Mouse (Mus musculus): ENCODE data around the gene Rapgef3. TPM values are rescaled to one million over a fixed set of nuclear protein-coding genes. Genes with fewer than 3 reads are reported as not detected.

The Rapgef3 gene
- polyA plus RNA-seq, 1 experiment, result not detected

DNA sequence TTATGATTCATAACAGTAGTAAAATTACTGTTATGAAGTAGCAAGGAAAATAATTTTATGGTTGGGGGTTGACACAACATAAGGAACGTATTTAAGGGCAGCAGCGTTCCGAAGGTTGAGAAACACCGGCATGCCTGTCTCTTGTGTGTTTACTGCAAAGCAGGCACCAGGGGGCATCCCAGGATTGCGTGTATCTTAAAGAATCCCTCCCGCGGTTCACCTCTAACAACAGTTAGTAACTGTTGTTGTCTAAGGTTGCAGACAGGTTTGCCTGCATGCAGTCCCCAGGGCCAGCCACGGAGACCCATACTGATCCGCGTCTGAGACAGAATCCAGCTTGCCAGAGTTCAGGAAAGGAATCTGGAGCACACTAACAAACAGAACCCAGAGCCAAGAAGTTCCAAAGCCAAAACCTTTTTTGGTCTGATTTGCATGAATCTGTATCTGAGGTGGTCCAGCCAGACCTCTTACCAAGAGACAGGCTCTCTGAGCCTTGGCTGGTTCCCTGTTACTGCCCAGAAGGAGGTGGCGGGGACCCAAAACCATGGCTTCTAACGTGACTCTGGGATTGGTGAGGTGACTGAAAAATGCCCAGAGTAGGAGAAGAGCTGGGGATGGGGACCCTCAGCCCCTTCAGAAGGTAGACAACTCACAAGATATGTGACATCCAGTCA is 49.8 kb downstream of the Rapgef3 start:
- no peaks in the 10 kb centered on the region for H3K9me3 ChIP-seq (ENCODE audit: control insufficient read depth, low read length)
- no peak overlapping the region for H3K4me3 ChIP-seq (replicated peaks)
- peaks cover 5% of the 10 kb centered on the region; the same call in 1 of the 2 replicates for H3K27me3 ChIP-seq (ENCODE audit: control insufficient read depth)
- H3K4me1 ChIP-seq (ENCODE audit: control insufficient read depth), result no peaks in the 10 kb centered on the region
- TF ChIP-seq GATA1 (IDR thresholded peaks at IDR 0.05; ENCODE audit: low read length) (no peak), TAL1 (IDR thresholded peaks at IDR 0.05; ENCODE audit: low read length) (no peak)
- H3K36me3 ChIP-seq (ENCODE audit: control insufficient read depth), result no peaks in the 10 kb centered on the region

DNA sequence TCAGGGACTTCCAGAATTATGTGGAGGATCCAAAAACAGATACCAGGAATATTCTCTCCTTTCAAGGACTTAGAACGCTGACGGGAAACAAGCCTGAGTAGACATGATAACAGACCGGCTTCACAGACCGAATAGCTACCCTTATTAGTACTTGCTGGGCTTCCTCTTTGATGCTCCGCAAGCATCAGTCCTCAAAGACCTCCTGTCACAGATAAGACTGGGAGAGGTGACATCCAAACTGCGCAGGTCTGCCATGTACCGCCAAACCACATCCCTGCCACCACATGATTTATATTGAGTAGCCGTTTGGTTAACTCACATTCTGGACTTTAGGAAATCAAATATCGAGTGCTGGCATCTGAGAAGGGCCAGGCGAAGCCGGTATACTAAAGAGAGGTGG is 51.0 kb downstream of the Rapgef3 start:
- H3K4me3 ChIP-seq (replicated peaks), result no peak overlapping the region
- TF ChIP-seq GATA1 (IDR thresholded peaks at IDR 0.05; ENCODE audit: low read length) (no peak), TAL1 (IDR thresholded peaks at IDR 0.05; ENCODE audit: low read length) (no peak)
- no peaks in the 10 kb centered on the region for H3K9me3 ChIP-seq (ENCODE audit: control insufficient read depth, low read length)
- no peaks in the 10 kb centered on the region for H3K36me3 ChIP-seq (ENCODE audit: control insufficient read depth)
- H3K4me1 ChIP-seq (ENCODE audit: control insufficient read depth), result no peaks in the 10 kb centered on the region
- peaks cover 8% of the 10 kb centered on the region; the same call in 1 of the 2 replicates for H3K27me3 ChIP-seq (ENCODE audit: control insufficient read depth)

DNA sequence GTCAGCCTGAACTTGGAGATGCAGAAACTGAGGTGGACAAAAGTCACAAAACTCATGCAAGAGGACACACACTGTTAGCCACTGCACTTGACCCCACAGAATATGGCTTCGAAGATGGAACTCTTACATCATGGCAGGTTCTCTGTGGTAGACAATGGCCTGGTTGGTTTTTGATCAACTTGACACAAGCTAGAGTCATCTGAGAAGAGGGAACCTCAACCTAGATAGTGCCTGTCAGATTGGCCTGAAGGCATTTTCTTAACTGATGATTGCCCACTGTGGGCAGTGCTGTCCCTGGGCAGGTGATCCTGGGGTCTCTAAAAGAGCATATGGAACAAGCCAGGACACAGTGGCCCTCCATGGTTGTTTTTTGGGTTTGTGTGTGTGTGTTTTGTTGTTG is 52.0 kb downstream of the Rapgef3 start:
- TF ChIP-seq TAL1 (IDR thresholded peaks at IDR 0.05; ENCODE audit: low read length) (no peak), GATA1 (IDR thresholded peaks at IDR 0.05; ENCODE audit: low read length) (no peak)

DNA sequence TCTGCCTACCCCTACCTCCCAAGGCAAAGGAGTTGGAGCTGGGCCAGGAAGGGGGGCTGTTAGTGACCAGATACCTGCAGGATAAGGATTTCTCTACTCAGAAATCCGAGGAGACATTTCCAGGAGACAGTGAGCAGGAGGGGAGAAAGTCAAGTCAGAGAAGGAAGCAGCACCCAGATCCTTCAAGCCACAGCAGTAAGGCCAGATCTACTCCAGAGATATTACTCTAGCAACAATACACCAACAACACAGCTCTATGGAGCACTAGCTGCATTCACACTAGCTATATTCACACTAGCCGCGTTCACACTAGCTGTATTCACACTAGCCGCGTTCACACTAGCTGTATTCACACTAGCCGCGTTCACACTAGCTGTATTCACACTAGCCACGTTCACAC is 52.7 kb downstream of the Rapgef3 start:
- H3K4me1 ChIP-seq (ENCODE audit: control insufficient read depth), result no peaks in the 10 kb centered on the region
- TF ChIP-seq GATA1 (IDR thresholded peaks at IDR 0.05; ENCODE audit: low read length), result no peak
- no peak for TF ChIP-seq TAL1 (IDR thresholded peaks at IDR 0.05; ENCODE audit: low read length)
- no peak overlapping the region for H3K4me3 ChIP-seq (replicated peaks)
- H3K27me3 ChIP-seq (ENCODE audit: control insufficient read depth), result peaks cover 7% of the 10 kb centered on the region; the same call in 1 of the 2 replicates
- H3K36me3 ChIP-seq (ENCODE audit: control insufficient read depth), result no peaks in the 10 kb centered on the region
- no peaks in the 10 kb centered on the region for H3K9me3 ChIP-seq (ENCODE audit: control insufficient read depth, low read length)

More for the DNA sequence above, 52.0 kb downstream of the Rapgef3 start:
- no peak overlapping the region for H3K4me3 ChIP-seq (replicated peaks)
- H3K4me1 ChIP-seq (ENCODE audit: control insufficient read depth), result no peaks in the 10 kb centered on the region
- H3K27me3 ChIP-seq (ENCODE audit: control insufficient read depth), result peaks cover 4% of the 10 kb centered on the region; the same call in 1 of the 2 replicates
- no peaks in the 10 kb centered on the region for H3K9me3 ChIP-seq (ENCODE audit: control insufficient read depth, low read length)
- H3K36me3 ChIP-seq (ENCODE audit: control insufficient read depth), result no peaks in the 10 kb centered on the region

DNA sequence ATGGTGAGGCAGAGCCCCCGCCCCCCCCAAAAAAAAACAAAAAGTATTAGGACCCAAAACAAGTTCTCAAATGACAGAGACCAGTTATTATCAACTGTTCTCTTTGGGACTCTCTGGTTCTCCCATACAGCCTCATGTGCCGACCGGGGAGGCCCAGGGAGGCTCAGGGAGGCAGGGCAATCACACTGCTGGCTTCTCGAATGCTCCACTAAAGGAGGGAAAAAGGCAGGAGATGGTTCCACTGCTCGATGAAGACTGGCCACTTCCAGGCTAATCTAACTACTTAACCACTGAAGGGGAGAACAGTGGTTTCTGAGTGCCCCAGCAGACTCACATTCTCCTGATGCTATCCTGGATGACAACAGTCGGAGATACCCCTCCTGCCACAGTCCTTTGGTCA is 55.2 kb downstream of the Rapgef3 start:
- Histone ChIP-seq H3K4me1 (ENCODE audit: control insufficient read depth) (no peaks in the 10 kb centered on the region), H3K27me3 (ENCODE audit: control insufficient read depth) (peaks cover 5% of the 10 kb centered on the region; the same call in 1 of the 2 replicates)
- TF ChIP-seq TAL1 (IDR thresholded peaks at IDR 0.05; ENCODE audit: low read length), result no peak
- no peak for TF ChIP-seq GATA1 (IDR thresholded peaks at IDR 0.05; ENCODE audit: low read length)

DNA sequence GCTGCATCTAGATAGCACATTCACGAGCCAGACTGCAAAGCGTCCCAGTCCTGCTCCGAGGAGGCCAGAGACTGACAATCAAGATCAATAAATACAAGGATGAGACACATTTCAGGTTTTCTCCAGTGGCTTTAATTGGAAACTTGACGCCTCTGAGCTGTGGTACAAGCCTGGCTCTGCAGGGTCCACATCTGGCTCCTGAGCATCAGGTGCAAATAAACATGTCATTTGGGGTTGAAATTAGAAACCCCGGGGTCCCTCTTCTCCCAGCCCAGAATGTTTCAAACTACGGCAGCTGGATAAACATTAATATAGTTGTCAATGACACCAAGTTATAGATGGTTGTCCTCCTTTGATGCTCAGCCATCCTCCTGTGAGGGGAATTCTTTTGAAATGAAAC is 56.9 kb downstream of the Rapgef3 start:
- peaks cover 5% of the 10 kb centered on the region; the same call in 1 of the 2 replicates for H3K27me3 ChIP-seq (ENCODE audit: control insufficient read depth)
- H3K4me3 ChIP-seq (replicated peaks), result no peak overlapping the region
- no peaks in the 10 kb centered on the region for H3K9me3 ChIP-seq (ENCODE audit: control insufficient read depth, low read length)
- H3K4me1 ChIP-seq (ENCODE audit: control insufficient read depth), result peaks cover 7% of the 10 kb centered on the region
- H3K36me3 ChIP-seq (ENCODE audit: control insufficient read depth), result no peaks in the 10 kb centered on the region
- TF ChIP-seq TAL1 (IDR thresholded peaks at IDR 0.05; ENCODE audit: low read length), result no peak
- no peak for TF ChIP-seq GATA1 (IDR thresholded peaks at IDR 0.05; ENCODE audit: low read length)

More for the DNA sequence above, 55.2 kb downstream of the Rapgef3 start:
- Histone ChIP-seq H3K9me3 (ENCODE audit: control insufficient read depth, low read length) (no peaks in the 10 kb centered on the region), H3K4me3 (replicated peaks) (no peak overlapping the region), H3K36me3 (ENCODE audit: control insufficient read depth) (no peaks in the 10 kb centered on the region)

DNA sequence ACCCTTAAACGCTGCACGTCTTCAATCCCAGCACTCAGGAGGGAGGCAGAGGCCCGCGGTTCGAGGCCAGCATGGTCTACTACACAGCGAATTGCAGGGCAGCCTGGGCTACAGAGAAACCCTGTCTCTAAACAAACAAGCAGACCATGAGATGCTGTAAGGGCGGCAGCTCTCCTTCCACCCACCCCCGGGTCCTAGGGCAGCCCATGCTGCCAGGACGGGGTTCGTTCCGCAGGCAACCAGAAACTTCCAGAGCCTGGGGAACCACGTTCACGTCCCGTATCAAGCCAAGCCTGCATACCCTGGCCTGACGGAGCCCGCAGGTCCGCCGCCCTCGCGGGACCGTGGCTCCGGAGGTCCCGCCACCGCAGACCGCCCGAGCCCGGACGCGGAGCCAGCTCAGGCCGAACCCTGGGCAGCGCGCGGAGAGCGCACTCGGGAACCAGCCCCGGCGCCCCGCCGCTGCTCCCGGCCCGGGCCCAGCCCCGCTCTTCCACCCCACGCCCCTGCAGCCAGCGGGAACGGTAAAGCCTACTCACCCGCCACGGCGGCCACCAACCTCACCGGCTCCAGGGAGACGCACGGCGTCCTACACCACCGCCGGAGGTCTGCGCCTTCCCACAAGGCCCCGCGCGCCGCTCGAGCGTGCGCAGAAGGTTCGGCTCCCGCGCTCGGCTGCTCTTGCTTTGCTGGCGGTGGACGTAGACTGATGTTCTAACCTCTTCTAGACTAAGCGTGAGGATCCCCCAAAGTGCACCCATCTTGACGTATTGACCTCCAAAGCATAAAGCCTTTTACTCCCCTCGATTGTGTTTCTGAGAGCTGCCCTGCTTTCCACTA is 62.3 kb downstream of the Rapgef3 start, which contains the start of gene Rpap3:
Gene Rpap3, minus strand, starts transcription at position 615 of the 840 bp plus-strand sequence.
- Histone ChIP-seq H3K4me1 (ENCODE audit: control insufficient read depth) (peaks cover 20% of the 10 kb centered on the region), H3K36me3 (ENCODE audit: control insufficient read depth) (peaks cover 26% of the 10 kb centered on the region), H3K9me3 (ENCODE audit: control insufficient read depth, low read length) (no peaks in the 10 kb centered on the region), H3K4me3 (replicated peaks) (peak within 1 kb of the TSS; percentile 91), H3K27me3 (ENCODE audit: control insufficient read depth) (0 out of 2 replicates have a peak, but pooled peaks cover under 1% of the 10 kb centered on the region)
- TF ChIP-seq TAL1 (IDR thresholded peaks at IDR 0.05; ENCODE audit: low read length) (no peak), GATA1 (IDR thresholded peaks at IDR 0.05; ENCODE audit: low read length) (no peak)

DNA sequence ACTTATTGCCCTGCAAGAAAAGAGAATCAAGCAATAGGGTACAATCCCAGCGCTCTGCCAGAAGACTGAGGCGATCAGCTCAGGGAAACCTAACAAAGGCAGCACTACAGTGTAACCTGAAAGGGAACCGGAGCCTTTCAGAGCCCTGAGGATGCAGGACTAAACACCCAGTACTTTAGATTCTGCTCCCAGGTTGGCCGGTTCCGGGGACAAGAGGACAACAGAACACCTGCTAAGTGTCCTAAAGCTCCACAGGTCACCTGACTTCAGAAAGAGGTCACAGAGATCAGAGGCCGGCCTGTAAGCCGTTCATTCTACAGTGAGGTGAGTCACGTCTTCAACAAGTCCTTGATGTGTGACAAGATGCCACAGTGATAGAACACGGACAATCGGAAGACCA is 71.2 kb downstream of the Rapgef3 start:
- Histone ChIP-seq H3K4me1 (ENCODE audit: control insufficient read depth) (no peaks in the 10 kb centered on the region), H3K9me3 (ENCODE audit: control insufficient read depth, low read length) (no peaks in the 10 kb centered on the region), H3K4me3 (replicated peaks) (no peak overlapping the region), H3K36me3 (ENCODE audit: control insufficient read depth) (peaks cover 82% of the 10 kb centered on the region), H3K27me3 (ENCODE audit: control insufficient read depth) (no peaks in the 10 kb centered on the region)
- TF ChIP-seq TAL1 (IDR thresholded peaks at IDR 0.05; ENCODE audit: low read length), result no peak
- no peak for TF ChIP-seq GATA1 (IDR thresholded peaks at IDR 0.05; ENCODE audit: low read length)

Other genes starting within 250 kb of the Rapgef3 start
- gene Rpap3, start 62.1 kb downstream of the Rapgef3 start, polyA plus RNA-seq (2012), result 0.29 and 0.42 TPM in 2 replicates
- not detected in 2 replicates for gene Endou, start 36.6 kb downstream of the Rapgef3 start, polyA plus RNA-seq (2012)
- 32.7 and 39.5 TPM in 2 replicates for gene Slc48a1, start 10.5 kb upstream of the Rapgef3 start, polyA plus RNA-seq (2012)
- gene Hdac7, start 76.5 kb upstream of the Rapgef3 start, polyA plus RNA-seq (2012), result 0.45 and 0.62 TPM in 2 replicates
- not detected in 2 replicates for gene Vdr, start 142.7 kb upstream of the Rapgef3 start, polyA plus RNA-seq (2012)
- gene Tmem106c, start 196.2 kb upstream of the Rapgef3 start, polyA plus RNA-seq (2012), result 0.37 and 0.53 TPM in 2 replicates
- gene Col2a1, start 236.7 kb upstream of the Rapgef3 start, polyA plus RNA-seq (2012), result not detected in 2 replicates